9 mouse cellular contexts compared by ENCODE assay signal in the genomic region with DNA sequence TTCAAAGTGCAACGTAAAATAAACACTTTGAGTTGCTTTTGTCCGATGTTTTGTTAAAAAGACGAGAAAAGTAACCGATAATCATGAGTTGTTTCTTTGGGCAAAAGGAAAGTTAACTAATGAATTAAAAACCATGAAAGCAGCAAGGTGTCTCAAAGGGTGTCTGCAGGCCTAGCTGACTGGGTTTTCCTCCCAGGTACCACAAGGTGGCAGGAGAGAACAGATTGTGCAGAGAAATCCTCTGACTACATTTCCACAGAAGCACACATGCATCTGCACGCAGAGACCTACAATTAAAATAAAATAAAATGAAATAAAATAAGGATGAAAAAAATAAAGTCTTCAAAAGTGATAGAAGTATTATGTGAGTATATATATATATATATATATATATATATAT.
DNase-seq lines count a peak whose midpoint lies in the region; ATAC-seq and TF ChIP-seq lines count a peak whose summit lies in the region.
"Had no signal": no experiment of that assay in that cellular context is flagged by ENCODE, and none has a peak within 500 bp of the region (broad histone marks: within the 10 kb centered on the region; RNA-seq: fewer than 3 reads in every experiment).

No protein-coding gene starts in this region.

- intact Hi-C loops in left cerebral cortex, postnatal 36 days (cut with DNase I): no loop called here

- no peaks in the 10 kb centered on the region for H3K36me3 ChIP-seq in hindbrain, embryonic 12.5 days
- H3K36me3 ChIP-seq in hindbrain, embryonic 10.5 days: no peaks in the 10 kb centered on the region
- no peaks in the 10 kb centered on the region for H3K36me3 ChIP-seq in MEL (ENCODE audit: control insufficient read depth in 1 of 2, insufficient read depth in 2 of 2, low read length in 2 of 2)
- H3K36me3 ChIP-seq in forebrain, embryonic 13.5 days (ENCODE audit: poor library complexity, severe bottlenecking): no peaks in the 10 kb centered on the region
- H3K36me3 ChIP-seq: neural tube, embryonic 13.5 days had no signal

- ATAC-seq in hindbrain, embryonic 12.5 days (ENCODE audit: low FRiP score): peak; percentile 69; the same call in 1 of the 2 replicates
- peak; percentile 90; the same call in 1 of the 2 replicates for ATAC-seq in forebrain, embryonic 13.5 days

- TF ChIP-seq POLR2A in MEL (IDR thresholded peaks at IDR 0.05; ENCODE audit: control insufficient read depth in 1 of 2, insufficient read depth in 1 of 2, low read depth in 1 of 2, low read length in 2 of 2, poor library complexity in 1 of 2): no peak

- no peaks in the 10 kb centered on the region for H3K79me2 ChIP-seq in MEL (ENCODE audit: control insufficient read depth, insufficient read depth, low read length, poor library complexity)

- no peaks in the 10 kb centered on the region for H3K9me3 ChIP-seq in hindbrain, embryonic 12.5 days (replicated peaks)
- H3K9me3 ChIP-seq in hindbrain, embryonic 10.5 days: no peaks in the 10 kb centered on the region
- H3K9me3 ChIP-seq in MEL (replicated peaks; ENCODE audit: insufficient read depth, low read length): no peaks in the 10 kb centered on the region
- H3K9me3 ChIP-seq in forebrain, embryonic 13.5 days (replicated peaks): no peaks in the 10 kb centered on the region
- H3K9me3 ChIP-seq: neural tube, embryonic 13.5 days had no signal

- peak; percentile 48 to 71 (median 61); a peak in 5 of 6 replicates for TF ChIP-seq CTCF in MEL (IDR thresholded peaks at IDR 0.05 in 2 of 3, conservative IDR thresholded peaks at IDR 0.05 in 1 of 3; ENCODE audit: control insufficient read depth in 1 of 3, insufficient read depth in 1 of 3, low read depth in 2 of 3, low read length in 3 of 3, poor library complexity in 1 of 3, severe bottlenecking in 1 of 3)

- H3K4me1 ChIP-seq in hindbrain, embryonic 12.5 days: no peaks in the 10 kb centered on the region
- no peaks in the 10 kb centered on the region for H3K4me1 ChIP-seq in hindbrain, embryonic 10.5 days (replicated peaks)
- H3K4me1 ChIP-seq in MEL (ENCODE audit: control insufficient read depth in 1 of 2, insufficient read depth in 2 of 2, low read length in 2 of 2): no peaks in the 10 kb centered on the region
- H3K4me1 ChIP-seq in forebrain, embryonic 13.5 days: no peaks in the 10 kb centered on the region
- H3K4me1 ChIP-seq: neural tube, embryonic 13.5 days had no signal

- H3K4me2 ChIP-seq in hindbrain, embryonic 12.5 days (replicated peaks): no peak overlapping the region
- H3K4me2 ChIP-seq in forebrain, embryonic 13.5 days: no peak overlapping the region
- H3K4me2 ChIP-seq: neural tube, embryonic 13.5 days had no signal

- 52% methylated on average over 5 of the region's 5 CpGs for WGBS in hindbrain, embryonic 12.5 days
- 56% methylated on average over 5 of the region's 5 CpGs for WGBS in hindbrain, embryonic 10.5 days
- WGBS in forebrain, embryonic 13.5 days: 59% methylated on average over 5 of the region's 5 CpGs

- no peak for DNase-seq in hindbrain, embryonic 10.5 days (ENCODE audit: low spot score)
- peak; percentile 67 for DNase-seq in MEL (ENCODE audit: low read depth, low spot score)
- DNase-seq in left cerebral cortex, postnatal 36 days (ENCODE audit: low spot score in 2 of 2): peak; percentile 6 to 9
- DNase-seq in Muller cell, postnatal 12 days (ENCODE audit: inconsistent ontology term): no peak
- DNase-seq in urinary bladder, adult 2 months (ENCODE audit: low spot score): no peak
- no peak for DNase-seq in ovary, postnatal 10 days (ENCODE audit: low spot score)

- H3K27ac ChIP-seq in hindbrain, embryonic 12.5 days: no peak overlapping the region
- no peak overlapping the region for H3K27ac ChIP-seq in hindbrain, embryonic 10.5 days
- no peak overlapping the region for H3K27ac ChIP-seq in MEL (ENCODE audit: control insufficient read depth, low read depth, low read length)
- H3K27ac ChIP-seq in forebrain, embryonic 13.5 days: no peak overlapping the region
- H3K27ac ChIP-seq: neural tube, embryonic 13.5 days had no signal

- no peak for TF ChIP-seq EP300 in MEL (IDR thresholded peaks at IDR 0.05; ENCODE audit: low read depth in 1 of 2, low read length in 2 of 2)

- H3K27me3 ChIP-seq in hindbrain, embryonic 12.5 days: no peaks in the 10 kb centered on the region
- no peaks in the 10 kb centered on the region for H3K27me3 ChIP-seq in hindbrain, embryonic 10.5 days (ENCODE audit: insufficient read depth, poor library complexity, severe bottlenecking)
- H3K27me3 ChIP-seq in MEL (ENCODE audit: control insufficient read depth in 1 of 2, insufficient read depth in 2 of 2, low read length in 2 of 2): no peaks in the 10 kb centered on the region
- no peaks in the 10 kb centered on the region for H3K27me3 ChIP-seq in forebrain, embryonic 13.5 days
- H3K27me3 ChIP-seq: neural tube, embryonic 13.5 days had no signal

- peak; percentile 51 for TF ChIP-seq RAD21 in MEL (IDR thresholded peaks at IDR 0.05; ENCODE audit: low read depth, low read length)

- H3K4me3 ChIP-seq in hindbrain, embryonic 12.5 days: no peak overlapping the region
- no peak overlapping the region for H3K4me3 ChIP-seq in hindbrain, embryonic 10.5 days
- H3K4me3 ChIP-seq in MEL (ENCODE audit: control insufficient read depth in 1 of 2, insufficient read depth in 1 of 2, low read depth in 2 of 2, low read length in 2 of 2): no peak overlapping the region
- H3K4me3 ChIP-seq in forebrain, embryonic 13.5 days: no peak overlapping the region
- H3K4me3 ChIP-seq: neural tube, embryonic 13.5 days had no signal

- H3K9ac ChIP-seq in hindbrain, embryonic 12.5 days: no peak overlapping the region
- no peak overlapping the region for H3K9ac ChIP-seq in MEL (ENCODE audit: control insufficient read depth, low read depth, low read length, poor library complexity, severe bottlenecking)
- no peak overlapping the region for H3K9ac ChIP-seq in forebrain, embryonic 13.5 days
- H3K9ac ChIP-seq: neural tube, embryonic 13.5 days had no signal

TF ChIP-seq in MEL, 35 proteins besides CTCF, POLR2A, EP300 and RAD21:
- TF ChIP-seq HCFC1 (IDR thresholded peaks at IDR 0.05; ENCODE audit: low read depth, low read length): no peak
- TF ChIP-seq SMC3 (IDR thresholded peaks at IDR 0.05; ENCODE audit: low read depth, low read length): peak; percentile 63
- TF ChIP-seq CHD1 (IDR thresholded peaks at IDR 0.05; ENCODE audit: low read depth, low read length): no peak
- TF ChIP-seq RCOR1 (IDR thresholded peaks at IDR 0.05; ENCODE audit: low read depth, low read length): no peak
- TF ChIP-seq MXI1 (IDR thresholded peaks at IDR 0.05; ENCODE audit: low read depth, low read length): no peak
- TF ChIP-seq ELF1 (IDR thresholded peaks at IDR 0.05; ENCODE audit: low read depth, low read length): no peak

Comparison
In these comparisons a context has a peak if more than half of its experiments do, and no peak if none do; other contexts are left out.
1. DNase-seq: peak in MEL (single experiment) and left cerebral cortex, postnatal 36 days (2 of 2); none in hindbrain, embryonic 10.5 days (single experiment), Muller cell, postnatal 12 days (single experiment), urinary bladder, adult 2 months (single experiment) and ovary, postnatal 10 days (single experiment).